Mouse (Mus musculus): ENCODE measurements around the gene Clcf1. TPM values are rescaled to one million over a fixed set of nuclear protein-coding genes. Genes with fewer than 3 reads are reported as not detected.

The Clcf1 gene
- total and polyA plus RNA-seq, 3 experiments = 0.42 to 2.3 TPM; not detected in 1

- no peak overlapping the region for H3K4me3 ChIP-seq (ENCODE audit: control insufficient read depth in 1 of 2, insufficient read depth in 1 of 2, low read depth in 2 of 2, low read length in 2 of 2)
- H3K4me1 ChIP-seq (ENCODE audit: control insufficient read depth in 1 of 2, insufficient read depth in 2 of 2, low read length in 2 of 2) = peaks cover 3% of the 10 kb centered on the region in 2 experiments; a peak in 3 of 4 replicates
- H3K27me3 ChIP-seq (ENCODE audit: control insufficient read depth in 1 of 2, insufficient read depth in 2 of 2, low read length in 2 of 2) = no peaks in the 10 kb centered on the region
- TF ChIP-seq MAFK (IDR thresholded peaks at IDR 0.05; ENCODE audit: borderline replicate concordance, low read depth, low read length) = no peak
- TF ChIP-seq UBTF (IDR thresholded peaks at IDR 0.05; ENCODE audit: borderline replicate concordance, insufficient read depth, low read depth, low read length) = no peak
- TF ChIP-seq ETS1 (IDR thresholded peaks at IDR 0.05; ENCODE audit: low read depth, low read length) = no peak
- no peak for TF ChIP-seq TAL1 (IDR thresholded peaks at IDR 0.05; ENCODE audit: low read length)
- TF ChIP-seq ELF1 (IDR thresholded peaks at IDR 0.05; ENCODE audit: low read depth, low read length) = no peak
- TF ChIP-seq USF1 (IDR thresholded peaks at IDR 0.05; ENCODE audit: low read depth, low read length) = no peak
- TF ChIP-seq GABPA (IDR thresholded peaks at IDR 0.05; ENCODE audit: low read depth, low read length) = no peak
- no peak for TF ChIP-seq SMC3 (IDR thresholded peaks at IDR 0.05; ENCODE audit: low read depth, low read length)
- TF ChIP-seq ZC3H11A (IDR thresholded peaks at IDR 0.05; ENCODE audit: low read depth, low read length) = no peak
- H3K27ac ChIP-seq (ENCODE audit: control insufficient read depth, low read depth, low read length) = no peak overlapping the region
- H3K9ac ChIP-seq (ENCODE audit: control insufficient read depth, low read depth, low read length, poor library complexity, severe bottlenecking) = no peak overlapping the region
- H3K36me3 ChIP-seq (ENCODE audit: control insufficient read depth in 1 of 2, insufficient read depth in 2 of 2, low read length in 2 of 2) = no peaks in the 10 kb centered on the region
- H3K79me2 ChIP-seq (ENCODE audit: control insufficient read depth, insufficient read depth, low read length, poor library complexity) = no peaks in the 10 kb centered on the region; the same call in 1 of the 2 replicates
- DNase-seq (ENCODE audit: low read depth, low spot score) = no peak
- no peaks in the 10 kb centered on the region for H3K9me3 ChIP-seq (replicated peaks; ENCODE audit: insufficient read depth, low read length)
These were observed 49.7 kb downstream of the Clcf1 start for GRCm38 (mm10) chr19:4263702-4264101.

GRCm38 (mm10) chr19:4264171-4264780, 50.2 kb downstream of the Clcf1 start:
- H3K27ac ChIP-seq (ENCODE audit: control insufficient read depth, low read depth, low read length) = no peak overlapping the region

More at GRCm38 (mm10) chr19:4264171-4264780, 50.2 kb downstream of the Clcf1 start:
- Histone ChIP-seq H3K27me3 (ENCODE audit: control insufficient read depth in 1 of 2, insufficient read depth in 2 of 2, low read length in 2 of 2) (no peaks in the 10 kb centered on the region), H3K79me2 (ENCODE audit: control insufficient read depth, insufficient read depth, low read length, poor library complexity) (no peaks in the 10 kb centered on the region; the same call in 1 of the 2 replicates), H3K4me1 (ENCODE audit: control insufficient read depth in 1 of 2, insufficient read depth in 2 of 2, low read length in 2 of 2) (peaks cover 3% of the 10 kb centered on the region in 2 experiments; a peak in 3 of 4 replicates), H3K9me3 (replicated peaks; ENCODE audit: insufficient read depth, low read length) (no peaks in the 10 kb centered on the region), H3K9ac (ENCODE audit: control insufficient read depth, low read depth, low read length, poor library complexity, severe bottlenecking) (no peak overlapping the region), H3K36me3 (ENCODE audit: control insufficient read depth in 1 of 2, insufficient read depth in 2 of 2, low read length in 2 of 2) (no peaks in the 10 kb centered on the region), H3K4me3 (ENCODE audit: control insufficient read depth in 1 of 2, insufficient read depth in 1 of 2, low read depth in 2 of 2, low read length in 2 of 2) (no peak overlapping the region)
- no peak for DNase-seq (ENCODE audit: low read depth, low spot score)
- TF ChIP-seq ZMIZ1 (IDR thresholded peaks at IDR 0.05; ENCODE audit: low read depth, low read length) = no peak
- no peak for TF ChIP-seq JUND (IDR thresholded peaks at IDR 0.05; ENCODE audit: low read depth, low read length)
- TF ChIP-seq CHD2 (IDR thresholded peaks at IDR 0.05; ENCODE audit: low read length) = no peak
- TF ChIP-seq HCFC1 (IDR thresholded peaks at IDR 0.05; ENCODE audit: low read depth, low read length) = no peak
- no peak for TF ChIP-seq EP300 (IDR thresholded peaks at IDR 0.05; ENCODE audit: low read depth in 1 of 2, low read length in 2 of 2)
- no peak for TF ChIP-seq USF1 (IDR thresholded peaks at IDR 0.05; ENCODE audit: low read depth, low read length)
- no peak for TF ChIP-seq POLR2AphosphoS5 (IDR thresholded peaks at IDR 0.05; ENCODE audit: borderline replicate concordance, low read depth, low read length)
- no peak for TF ChIP-seq GABPA (IDR thresholded peaks at IDR 0.05; ENCODE audit: low read depth, low read length)
- TF ChIP-seq GATA1 (IDR thresholded peaks at IDR 0.05; ENCODE audit: low read depth, low read length) = no peak
- no peak for TF ChIP-seq NRF1 (IDR thresholded peaks at IDR 0.05; ENCODE audit: insufficient read depth, low read depth, low read length, poor library complexity, severe bottlenecking)
- TF ChIP-seq CTCF (IDR thresholded peaks at IDR 0.05 in 2 of 3, conservative IDR thresholded peaks at IDR 0.05 in 1 of 3; ENCODE audit: control insufficient read depth in 1 of 3, insufficient read depth in 1 of 3, low read depth in 2 of 3, low read length in 3 of 3, poor library complexity in 1 of 3, severe bottlenecking in 1 of 3) = no peak
- no peak for TF ChIP-seq MAFK (IDR thresholded peaks at IDR 0.05; ENCODE audit: borderline replicate concordance, low read depth, low read length)
- TF ChIP-seq ETS1 (IDR thresholded peaks at IDR 0.05; ENCODE audit: low read depth, low read length) = no peak

Data from MEL (cell line).